Mouse (Mus musculus) limb, embryonic 12.5 days (tissue): ENCODE measurements at regions not wholly inside any gene's neighbourhood (a gene's known extent, or its start where the extent isn't known, plus 50 kb on each side); places are given as distances from the start of the nearest gene placed in this dataset.

Experiments used
- ATAC-seq: fragments of 200-750 bp; cut with Nextera tagmentation; 2 replicates; pipeline ENCODE4 v1.8.0; 2017; ENCODE audit warnings: low read depth, moderate TSS enrichment; ENCODE audit not compliant: insufficient number of reproducible peaks, insufficient read depth, low FRiP score, low TSS enrichment
- H3K27ac ChIP-seq: fragments of 300-500 bp; sonication (generic); 2 replicates; pipeline ENCODE4 v1.5.1; 2016; ENCODE audit warnings: mild to moderate bottlenecking, moderate library complexity
- H3K27me3 ChIP-seq: fragments of 300-500 bp; sonication (generic); 2 replicates; pipeline ENCODE4 v1.6.1; 2016; ENCODE audit warnings: mild to moderate bottlenecking, moderate library complexity
- H3K36me3 ChIP-seq: fragments of 300-500 bp; sonication (generic); 2 replicates; pipeline ENCODE4 v1.6.1; 2016; ENCODE audit warnings: mild to moderate bottlenecking, moderate library complexity
- H3K4me1 ChIP-seq: fragments of 300-500 bp; sonication (generic); replicated peaks from 2 replicates; pipeline ENCODE4 v1.6.1; 2016
- H3K4me2 ChIP-seq: fragments of 300-500 bp; sonication (generic); 2 replicates; pipeline ENCODE4 v1.6.1; 2016; ENCODE audit warnings: mild to moderate bottlenecking, moderate library complexity
- H3K4me3 ChIP-seq: fragments of 300-500 bp; sonication (generic); replicated peaks from 2 replicates; pipeline ENCODE4 v1.5.1; 2016; ENCODE audit warnings: mild to moderate bottlenecking
- H3K9ac ChIP-seq: fragments of 300-500 bp; sonication (generic); replicated peaks from 2 replicates; pipeline ENCODE4 v1.6.1; 2016; ENCODE audit warnings: mild to moderate bottlenecking, moderate library complexity
- H3K9me3 ChIP-seq: fragments of 300-500 bp; sonication (generic); 2 replicates; pipeline ENCODE4 v1.6.1; 2016; ENCODE audit warnings: mild to moderate bottlenecking, moderate library complexity
- WGBS: fragments of 180-500 bp; shearing (Covaris S2); methylation state at CpG from one replicate; pipeline ENCODE4 v1.1.7; 2016; 5-methylcytosine and 5-hydroxymethylcytosine counted together

GRCm38 (mm10) chr13:83716711-83717171, 212.9 kb downstream of the Mef2c start:
- Histone ChIP-seq H3K4me1 (peaks cover 10% of the 10 kb centered on the region), H3K9ac (no peak overlapping the region), H3K9me3 (no peaks in the 10 kb centered on the region), H3K36me3 (no peaks in the 10 kb centered on the region), H3K27ac (no peak overlapping the region), H3K4me2 (no peak overlapping the region), H3K27me3 (peaks cover 96% of the 10 kb centered on the region), H3K4me3 (no peak overlapping the region)
- 3% methylated on average over 8 of the region's 8 CpGs for WGBS
- ATAC-seq = no peak

GRCm38 (mm10) chr13:83717686-83718210, 213.9 kb downstream of the Mef2c start:
- H3K27ac ChIP-seq = no peak overlapping the region
- ATAC-seq = no peak
- no peaks in the 10 kb centered on the region for H3K36me3 ChIP-seq
- peaks cover 10% of the 10 kb centered on the region for H3K4me1 ChIP-seq
- no peaks in the 10 kb centered on the region for H3K9me3 ChIP-seq
- H3K4me2 ChIP-seq = no peak overlapping the region
- 5% methylated on average over 4 of the region's 4 CpGs for WGBS
- peaks cover 96% of the 10 kb centered on the region for H3K27me3 ChIP-seq
- no peak overlapping the region for H3K4me3 ChIP-seq
- H3K9ac ChIP-seq = no peak overlapping the region

- Histone ChIP-seq H3K4me3 (no peak overlapping the region), H3K4me1 (peaks cover 10% of the 10 kb centered on the region), H3K36me3 (no peaks in the 10 kb centered on the region), H3K4me2 (no peak overlapping the region), H3K27ac (no peak overlapping the region), H3K9ac (no peak overlapping the region), H3K27me3 (peaks cover 98% of the 10 kb centered on the region), H3K9me3 (no peaks in the 10 kb centered on the region)
- whole genome bisulfite sequencing = 4% methylated on average over 10 of the region's 10 CpGs
- no peak for ATAC-seq
These were observed 214.9 kb downstream of the Mef2c start for GRCm38 (mm10) chr13:83718431-83719410.

GRCm38 (mm10) chr13:83719635-83720291, 215.9 kb downstream of the Mef2c start:
- H3K27ac ChIP-seq = no peak overlapping the region
- no peak overlapping the region for H3K4me2 ChIP-seq
- H3K9me3 ChIP-seq = no peaks in the 10 kb centered on the region
- H3K36me3 ChIP-seq = no peaks in the 10 kb centered on the region
- 2% methylated on average over 24 of the region's 24 CpGs for WGBS
- no peak overlapping the region for H3K4me3 ChIP-seq
- H3K27me3 ChIP-seq = peaks cover 96% of the 10 kb centered on the region
- no peak overlapping the region for H3K9ac ChIP-seq
- ATAC-seq = no peak
- H3K4me1 ChIP-seq = peaks cover 10% of the 10 kb centered on the region

- no peak overlapping the region for H3K4me2 ChIP-seq
- no peak for ATAC-seq
- peaks cover 96% of the 10 kb centered on the region for H3K27me3 ChIP-seq
- peaks cover 7% of the 10 kb centered on the region for H3K4me1 ChIP-seq
- no peak overlapping the region for H3K9ac ChIP-seq
- no peaks in the 10 kb centered on the region for H3K9me3 ChIP-seq
- H3K4me3 ChIP-seq = no peak overlapping the region
- no peak overlapping the region for H3K27ac ChIP-seq
- under 1% methylated on average over 12 of the region's 12 CpGs for WGBS
- H3K36me3 ChIP-seq = no peaks in the 10 kb centered on the region
These were observed 216.5 kb downstream of the Mef2c start for GRCm38 (mm10) chr13:83720352-83720751.

- peaks cover 96% of the 10 kb centered on the region for H3K27me3 ChIP-seq
- no peak for ATAC-seq
- WGBS = under 1% methylated on average over 30 of the region's 30 CpGs
- H3K4me1 ChIP-seq = peaks cover 4% of the 10 kb centered on the region
- no peaks in the 10 kb centered on the region for H3K9me3 ChIP-seq
- no peaks in the 10 kb centered on the region for H3K36me3 ChIP-seq
- peak overlapping the region; percentile 28 for H3K4me3 ChIP-seq
- 0 out of 2 replicates have a peak overlapping the region, but pooled peaks have one; percentile 34 for H3K9ac ChIP-seq
- H3K4me2 ChIP-seq = peak overlapping the region; percentile 46
- H3K27ac ChIP-seq = no peak overlapping the region
These were observed 217.1 kb downstream of the Mef2c start for GRCm38 (mm10) chr13:83720883-83721371.

- Histone ChIP-seq H3K4me3 (no peak overlapping the region), H3K4me2 (no peak overlapping the region), H3K36me3 (no peaks in the 10 kb centered on the region), H3K27ac (no peak overlapping the region), H3K9me3 (no peaks in the 10 kb centered on the region), H3K9ac (no peak overlapping the region), H3K4me1 (peaks cover 4% of the 10 kb centered on the region), H3K27me3 (peaks cover 95% of the 10 kb centered on the region)
- no peak for ATAC-seq
- WGBS = under 1% methylated on average over 14 of the region's 14 CpGs
These were observed 217.7 kb downstream of the Mef2c start for GRCm38 (mm10) chr13:83721563-83721962.

GRCm38 (mm10) chr13:83722241-83722640, 218.4 kb downstream of the Mef2c start:
- ATAC-seq = no peak
- Histone ChIP-seq H3K36me3 (no peaks in the 10 kb centered on the region), H3K4me1 (peaks cover 9% of the 10 kb centered on the region), H3K27me3 (peaks cover 95% of the 10 kb centered on the region), H3K27ac (no peak overlapping the region), H3K4me2 (no peak overlapping the region), H3K4me3 (no peak overlapping the region), H3K9me3 (no peaks in the 10 kb centered on the region), H3K9ac (no peak overlapping the region)
- WGBS = 4% methylated on average over 7 of the region's 7 CpGs

- Histone ChIP-seq H3K4me2 (no peak overlapping the region), H3K36me3 (no peaks in the 10 kb centered on the region), H3K4me1 (peaks cover 11% of the 10 kb centered on the region), H3K27ac (no peak overlapping the region), H3K27me3 (peaks cover 95% of the 10 kb centered on the region), H3K4me3 (no peak overlapping the region), H3K9me3 (no peaks in the 10 kb centered on the region), H3K9ac (no peak overlapping the region)
- 8% methylated on average over 3 of the region's 3 CpGs for WGBS
- no peak for ATAC-seq
These were observed 219.0 kb downstream of the Mef2c start for GRCm38 (mm10) chr13:83722791-83723190.

GRCm38 (mm10) chr13:83723396-83723795, 219.6 kb downstream of the Mef2c start:
- H3K4me3 ChIP-seq = no peak overlapping the region
- no peaks in the 10 kb centered on the region for H3K36me3 ChIP-seq
- no peak overlapping the region for H3K4me2 ChIP-seq
- WGBS = 14% methylated on average over 2 of the region's 2 CpGs
- H3K9me3 ChIP-seq = no peaks in the 10 kb centered on the region
- no peak for ATAC-seq
- H3K4me1 ChIP-seq = peaks cover 11% of the 10 kb centered on the region
- H3K27ac ChIP-seq = no peak overlapping the region
- peaks cover 95% of the 10 kb centered on the region for H3K27me3 ChIP-seq
- H3K9ac ChIP-seq = no peak overlapping the region

GRCm38 (mm10) chr13:83724196-83724595, 220.4 kb downstream of the Mef2c start:
- Histone ChIP-seq H3K27me3 (peaks cover 91% of the 10 kb centered on the region), H3K9me3 (no peaks in the 10 kb centered on the region), H3K4me3 (no peak overlapping the region), H3K9ac (no peak overlapping the region), H3K4me1 (peaks cover 11% of the 10 kb centered on the region), H3K27ac (no peak overlapping the region), H3K4me2 (no peak overlapping the region), H3K36me3 (no peaks in the 10 kb centered on the region)
- 19% methylated on average over 3 of the region's 3 CpGs for WGBS
- no peak for ATAC-seq
